Mouse (Mus musculus) forebrain, embryonic 13.5 days (tissue): ENCODE measurements around the gene Man1a2. TPM values are rescaled to one million over a fixed set of nuclear protein-coding genes. Genes with fewer than 3 reads are reported as not detected.

Experiments
- ATAC-seq: fragments of 200-750 bp; cut with Nextera tagmentation; 2 replicates; pipeline ENCODE4 v1.8.0; 2017
- H3K27ac ChIP-seq: fragments of 300-500 bp; sonication (generic); 2 replicates; pipeline ENCODE4 v1.5.1; 2015; ENCODE audit warnings: inconsistent platforms, mild to moderate bottlenecking, moderate library complexity
- H3K27me3 ChIP-seq: fragments of 300-500 bp; sonication (generic); 2 replicates; pipeline ENCODE4 v1.6.1; 2015; ENCODE audit warnings: mild to moderate bottlenecking, inconsistent platforms
- H3K36me3 ChIP-seq: fragments of 300-500 bp; sonication (generic); 2 replicates; pipeline ENCODE4 v1.6.1; 2015; ENCODE audit warnings: mild to moderate bottlenecking, inconsistent platforms; ENCODE audit not compliant: poor library complexity, severe bottlenecking
- H3K4me1 ChIP-seq: fragments of 300-500 bp; sonication (generic); 2 replicates; pipeline ENCODE4 v1.6.1; 2015; ENCODE audit warnings: inconsistent platforms
- H3K4me2 ChIP-seq: fragments of 300-500 bp; sonication (generic); 2 replicates; pipeline ENCODE4 v1.6.1; 2015; ENCODE audit warnings: inconsistent platforms, mild to moderate bottlenecking, moderate library complexity
- H3K4me3 ChIP-seq: fragments of 300-500 bp; sonication (generic); 2 replicates; pipeline ENCODE4 v1.5.1; 2015; ENCODE audit warnings: mild to moderate bottlenecking, inconsistent platforms
- H3K9ac ChIP-seq: fragments of 300-500 bp; sonication (generic); 2 replicates; pipeline ENCODE4 v1.6.1; 2015; ENCODE audit warnings: mild to moderate bottlenecking, inconsistent platforms
- H3K9me3 ChIP-seq: fragments of 300-500 bp; sonication (generic); replicated peaks from 2 replicates; pipeline ENCODE4 v1.6.1; 2016; ENCODE audit warnings: inconsistent platforms
- WGBS: fragments of 180-500 bp; shearing (Covaris S2); methylation state at CpG from one replicate; pipeline ENCODE4 v1.1.7; 2015; 5-methylcytosine and 5-hydroxymethylcytosine counted together
- polyA plus RNA-seq: library from polyadenylated mRNA; unstranded; fragments of >200 nt; fragmentation: Nextera tagmentation; extraction: Ambion mirVana; gene quantifications from 2 replicates; pipeline ENCODE4 v1.2.1, GENCODE M21; 2015

Man1a2 gene
- polyA plus RNA-seq, 1 experiment from 2014 or later, result 35.4 TPM

DNA sequence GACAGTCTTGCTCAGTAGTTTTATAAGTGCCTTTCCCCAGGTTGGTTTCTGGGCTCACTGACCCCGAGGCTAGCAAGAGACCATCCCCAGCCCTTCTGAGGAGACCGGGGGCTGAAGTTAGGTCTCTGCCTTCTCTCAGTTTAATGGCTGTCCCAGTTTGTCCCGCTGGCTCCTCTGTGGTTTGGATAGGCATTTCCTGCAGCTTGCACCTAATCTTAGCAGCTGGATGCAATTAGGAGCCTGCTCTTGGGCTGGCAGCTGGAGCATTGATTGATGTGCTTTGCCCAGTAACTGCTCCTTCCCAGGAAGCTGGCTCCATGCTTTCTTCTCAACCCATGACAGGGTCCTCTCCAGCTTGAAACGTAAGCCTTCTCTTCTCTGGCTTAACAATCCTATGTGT, 26.2 kb upstream of the Man1a2 start:
- WGBS, result 68% methylated on average over 4 of the region's 4 CpGs
- no peak for ATAC-seq
- no peak overlapping the region for H3K9ac ChIP-seq

DNA sequence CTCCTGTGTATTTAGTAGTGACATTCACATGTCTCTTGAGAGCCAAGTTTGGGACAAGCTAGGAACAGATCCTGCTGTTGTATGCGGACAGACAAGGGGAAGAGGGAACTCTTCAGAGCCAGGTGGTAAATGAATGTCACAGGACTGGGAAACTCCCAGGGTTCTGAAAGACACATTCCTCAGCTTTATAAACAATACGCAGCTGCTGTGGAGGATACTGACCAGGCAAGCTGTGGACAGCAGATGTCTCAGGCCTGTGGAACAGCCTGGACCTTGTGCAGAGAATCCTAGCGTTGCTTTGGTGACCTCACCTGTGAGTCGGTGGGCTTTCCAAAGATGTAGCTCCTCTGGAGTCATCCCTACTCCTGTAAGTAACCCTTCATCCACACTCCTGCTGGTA, 21.8 kb upstream of the Man1a2 start:
- 93% methylated on average over 4 of the region's 4 CpGs for WGBS
- ATAC-seq, result no peak
- H3K4me3 ChIP-seq, result no peak overlapping the region

More for the DNA sequence above, 26.2 kb upstream of the Man1a2 start:
- Histone ChIP-seq H3K36me3 (no peaks in the 10 kb centered on the region), H3K4me1 (no peaks in the 10 kb centered on the region), H3K27ac (no peak overlapping the region), H3K9me3 (no peaks in the 10 kb centered on the region), H3K27me3 (no peaks in the 10 kb centered on the region), H3K4me3 (no peak overlapping the region), H3K4me2 (no peak overlapping the region)

GRCm38 (mm10) chr3:100705128-100705667, 19.9 kb upstream of the Man1a2 start:
- Histone ChIP-seq H3K4me1 (peaks cover 18% of the 10 kb centered on the region), H3K9ac (no peak overlapping the region), H3K4me3 (no peak overlapping the region), H3K9me3 (no peaks in the 10 kb centered on the region), H3K36me3 (no peaks in the 10 kb centered on the region), H3K27ac (no peak overlapping the region), H3K27me3 (no peaks in the 10 kb centered on the region), H3K4me2 (no peak overlapping the region)
- no peak for ATAC-seq
- WGBS, result 75% methylated on average over 11 of the region's 11 CpGs

More for the DNA sequence above, 21.8 kb upstream of the Man1a2 start:
- no peaks in the 10 kb centered on the region for H3K9me3 ChIP-seq
- H3K27ac ChIP-seq, result no peak overlapping the region
- H3K36me3 ChIP-seq, result no peaks in the 10 kb centered on the region
- no peaks in the 10 kb centered on the region for H3K27me3 ChIP-seq
- H3K4me2 ChIP-seq, result no peak overlapping the region
- H3K9ac ChIP-seq, result no peak overlapping the region
- peaks cover 18% of the 10 kb centered on the region for H3K4me1 ChIP-seq

DNA sequence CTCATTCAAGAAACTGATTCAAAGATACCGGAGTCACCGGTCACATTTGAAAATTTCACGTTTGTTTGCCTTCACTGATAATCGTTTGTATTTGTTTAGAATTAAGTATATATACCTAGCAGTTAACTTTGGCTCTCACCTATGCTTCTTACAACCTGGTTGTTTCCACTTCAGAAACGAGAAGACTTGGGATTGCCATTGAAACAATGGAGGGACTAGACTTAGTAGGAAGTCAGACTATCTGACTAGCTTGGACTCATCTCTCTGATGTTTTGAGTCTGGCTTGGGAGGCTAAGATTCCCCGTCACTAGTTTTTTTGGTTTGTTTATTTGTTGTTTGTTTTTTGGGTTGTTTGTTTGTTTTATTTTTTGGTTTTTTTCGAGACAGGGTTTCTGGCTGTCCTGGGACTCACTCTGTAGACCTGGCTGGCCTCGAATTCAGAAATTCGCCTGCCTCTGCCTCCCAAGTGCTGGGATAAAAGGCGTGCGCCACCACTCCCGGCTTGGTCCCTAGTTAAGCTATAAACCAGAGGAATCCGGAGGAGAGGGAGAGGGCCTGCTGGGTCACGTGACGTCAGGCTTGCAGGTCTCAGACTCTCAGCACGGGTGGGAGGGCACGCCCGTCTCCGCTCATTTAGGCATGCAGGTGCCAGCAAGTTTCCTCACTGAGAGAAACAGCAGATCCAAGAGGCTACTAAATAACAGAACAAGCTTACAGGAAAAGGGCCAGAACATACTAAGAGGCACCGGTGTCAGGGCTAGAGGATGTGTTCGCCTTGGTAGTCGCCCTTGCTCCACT, 18.7 kb upstream of the Man1a2 start:
- no peak for ATAC-seq

DNA sequence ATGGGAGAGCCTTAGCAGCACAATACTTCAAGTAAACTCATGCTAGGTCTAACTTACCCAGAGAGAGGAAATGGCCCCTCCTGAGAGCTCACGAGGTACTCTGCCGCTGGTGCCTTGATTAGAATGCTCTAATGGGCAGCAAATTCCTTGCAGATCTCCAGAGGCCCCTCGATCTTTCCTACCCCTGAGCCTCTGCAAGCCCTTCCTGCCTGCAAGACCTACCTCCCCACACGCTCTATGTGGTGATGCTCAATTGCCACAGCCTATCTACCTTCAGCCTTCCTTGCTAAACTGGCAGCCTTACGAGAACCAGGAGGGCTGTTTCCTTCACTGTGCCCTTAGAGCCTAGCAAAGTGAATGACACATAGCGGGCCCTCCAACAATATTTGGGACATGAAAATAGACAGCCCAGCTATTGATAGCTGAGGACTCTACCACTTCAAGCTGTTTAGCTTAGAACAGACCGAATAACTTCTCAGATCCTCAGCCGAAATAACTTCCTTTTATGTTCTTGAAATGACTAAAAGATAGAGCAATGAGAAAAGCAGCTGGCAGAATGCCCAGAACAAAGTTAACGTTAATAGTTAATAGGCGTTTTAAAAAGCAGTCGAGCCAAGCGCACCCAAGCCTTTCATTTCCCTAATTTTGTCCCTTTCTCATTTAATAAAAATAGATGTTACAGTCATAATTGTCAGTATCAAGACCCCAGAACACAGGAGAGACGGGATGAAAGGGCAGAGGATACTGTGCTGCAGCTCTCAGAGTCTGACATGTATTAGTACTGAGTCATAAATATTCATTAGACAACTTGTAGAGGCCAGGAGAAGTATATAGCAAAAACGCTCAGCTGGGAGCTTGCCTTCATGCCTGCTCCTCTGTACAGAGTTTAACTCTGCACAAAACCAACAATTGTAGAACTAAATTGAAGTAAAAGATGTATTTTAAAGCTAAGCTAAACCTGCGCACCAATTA, 17.9 kb upstream of the Man1a2 start:
- 22% methylated on average over 15 of the region's 15 CpGs for WGBS
- no peak overlapping the region for H3K27ac ChIP-seq
- peak; percentile 73; the same call in 1 of the 2 replicates for ATAC-seq

More for the DNA sequence above, 18.7 kb upstream of the Man1a2 start:
- H3K36me3 ChIP-seq, result no peaks in the 10 kb centered on the region
- H3K9ac ChIP-seq, result no peak overlapping the region
- no peak overlapping the region for H3K27ac ChIP-seq
- H3K27me3 ChIP-seq, result no peaks in the 10 kb centered on the region
- H3K4me3 ChIP-seq, result no peak overlapping the region
- peaks cover 18% of the 10 kb centered on the region for H3K4me1 ChIP-seq
- WGBS, result 80% methylated on average over 22 of the region's 22 CpGs
- H3K9me3 ChIP-seq, result no peaks in the 10 kb centered on the region
- H3K4me2 ChIP-seq, result no peak overlapping the region

DNA sequence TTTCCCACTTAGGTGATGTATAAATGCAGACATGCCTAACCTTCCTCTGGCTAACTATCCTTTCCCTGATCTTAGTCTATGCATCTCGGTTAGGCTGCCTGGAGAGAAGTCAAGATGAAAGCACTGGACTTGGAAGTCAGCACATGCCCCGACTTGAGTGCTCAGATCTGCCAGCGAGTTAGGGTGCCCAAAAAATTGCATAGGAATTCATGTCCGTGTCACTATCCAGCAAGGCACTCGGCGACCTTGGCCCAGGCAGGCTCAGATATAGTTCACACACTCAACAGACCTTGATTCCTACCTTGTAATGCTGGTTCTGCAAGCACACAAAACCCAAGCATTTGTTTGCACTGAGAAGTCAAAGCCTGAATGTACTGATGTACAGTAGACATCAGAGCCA, 3.4 kb upstream of the Man1a2 start:
- ATAC-seq, result no peak
- 88% methylated on average over 6 of the region's 6 CpGs for WGBS
- H3K9me3 ChIP-seq, result no peaks in the 10 kb centered on the region

More for the DNA sequence above, 17.9 kb upstream of the Man1a2 start:
- Histone ChIP-seq H3K4me2 (no peak overlapping the region; the same call in 1 of the 2 replicates), H3K9ac (no peak overlapping the region), H3K27me3 (no peaks in the 10 kb centered on the region), H3K36me3 (no peaks in the 10 kb centered on the region), H3K4me1 (peaks cover 18% of the 10 kb centered on the region), H3K4me3 (no peak overlapping the region), H3K9me3 (no peaks in the 10 kb centered on the region)

GRCm38 (mm10) chr3:100686756-100687155, 1.5 kb upstream of the Man1a2 start:
- no peak overlapping the region for H3K27ac ChIP-seq
- no peak overlapping the region for H3K4me2 ChIP-seq

More for the DNA sequence above, 3.4 kb upstream of the Man1a2 start:
- Histone ChIP-seq H3K4me1 (peaks cover 8% of the 10 kb centered on the region), H3K27ac (no peak overlapping the region), H3K9ac (no peak overlapping the region), H3K27me3 (0 out of 2 replicates have a peak, but pooled peaks cover 4% of the 10 kb centered on the region), H3K36me3 (no peaks in the 10 kb centered on the region), H3K4me3 (no peak overlapping the region), H3K4me2 (no peak overlapping the region)

GRCm38 (mm10) chr3:100685763-100686370, 564 bp upstream of the Man1a2 start:
- no peaks in the 10 kb centered on the region for H3K9me3 ChIP-seq
- WGBS, result under 1% methylated on average over 58 of the region's 77 CpGs
- peak overlapping the region; percentile 98 for H3K27ac ChIP-seq
- H3K36me3 ChIP-seq, result no peaks in the 10 kb centered on the region
- H3K4me1 ChIP-seq, result peaks cover 29% of the 10 kb centered on the region
- ATAC-seq, result peak; percentile 90
- H3K9ac ChIP-seq, result peak overlapping the region; percentile 91
- H3K4me3 ChIP-seq, result peak overlapping the region; percentile 81
- 0 out of 2 replicates have a peak, but pooled peaks cover 4% of the 10 kb centered on the region for H3K27me3 ChIP-seq
- H3K4me2 ChIP-seq, result peak overlapping the region; percentile 92

More at GRCm38 (mm10) chr3:100686756-100687155, 1.5 kb upstream of the Man1a2 start:
- Histone ChIP-seq H3K27me3 (0 out of 2 replicates have a peak, but pooled peaks cover 4% of the 10 kb centered on the region), H3K9ac (no peak overlapping the region), H3K4me1 (peaks cover 22% of the 10 kb centered on the region), H3K36me3 (no peaks in the 10 kb centered on the region), H3K9me3 (no peaks in the 10 kb centered on the region), H3K4me3 (no peak overlapping the region)
- no peak for ATAC-seq
- WGBS, result 83% methylated on average over 8 of the region's 8 CpGs

- H3K36me3 ChIP-seq, result no peaks in the 10 kb centered on the region
- peak overlapping the region; percentile 91 for H3K9ac ChIP-seq
- no peaks in the 10 kb centered on the region for H3K9me3 ChIP-seq
- no peak overlapping the region for H3K27ac ChIP-seq
- H3K4me3 ChIP-seq, result peak overlapping the region; percentile 81
- no peak for ATAC-seq
- H3K4me1 ChIP-seq, result peaks cover 32% of the 10 kb centered on the region
- H3K27me3 ChIP-seq, result 0 out of 2 replicates have a peak, but pooled peaks cover 4% of the 10 kb centered on the region
- WGBS, result under 1% methylated on average over 25 of the region's 25 CpGs
- H3K4me2 ChIP-seq, result peak overlapping the region; percentile 92
These were observed 898 bp downstream of the Man1a2 start for GRCm38 (mm10) chr3:100684234-100684975.

DNA sequence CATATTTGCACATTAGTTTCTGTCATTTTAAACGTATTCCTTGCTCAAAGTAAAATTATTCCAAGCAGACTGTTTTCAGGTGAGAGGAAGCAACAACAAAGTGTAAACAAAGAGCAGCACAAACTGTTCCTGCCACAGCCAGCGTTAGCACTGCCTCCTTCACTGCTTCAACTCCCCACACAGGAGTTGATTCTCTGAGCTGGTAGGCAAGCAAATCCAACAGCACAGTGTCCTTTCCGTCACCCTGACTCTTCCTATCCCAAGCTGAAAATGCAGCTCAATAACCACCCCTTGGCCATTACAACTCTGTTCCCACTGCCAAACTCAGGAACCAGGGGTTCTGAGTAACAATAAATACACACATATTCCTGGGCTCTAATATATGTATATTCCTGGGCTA, 2.5 kb downstream of the Man1a2 start:
- peak overlapping the region; percentile 36 for H3K4me3 ChIP-seq
- H3K9ac ChIP-seq, result peak overlapping the region; percentile 52
- H3K4me1 ChIP-seq, result peaks cover 32% of the 10 kb centered on the region
- WGBS, result 16% methylated on average over 3 of the region's 3 CpGs
- ATAC-seq, result no peak
- peak overlapping the region; percentile 72 for H3K4me2 ChIP-seq
- H3K36me3 ChIP-seq, result no peaks in the 10 kb centered on the region
- H3K27me3 ChIP-seq, result no peaks in the 10 kb centered on the region
- no peaks in the 10 kb centered on the region for H3K9me3 ChIP-seq
- no peak overlapping the region for H3K27ac ChIP-seq

DNA sequence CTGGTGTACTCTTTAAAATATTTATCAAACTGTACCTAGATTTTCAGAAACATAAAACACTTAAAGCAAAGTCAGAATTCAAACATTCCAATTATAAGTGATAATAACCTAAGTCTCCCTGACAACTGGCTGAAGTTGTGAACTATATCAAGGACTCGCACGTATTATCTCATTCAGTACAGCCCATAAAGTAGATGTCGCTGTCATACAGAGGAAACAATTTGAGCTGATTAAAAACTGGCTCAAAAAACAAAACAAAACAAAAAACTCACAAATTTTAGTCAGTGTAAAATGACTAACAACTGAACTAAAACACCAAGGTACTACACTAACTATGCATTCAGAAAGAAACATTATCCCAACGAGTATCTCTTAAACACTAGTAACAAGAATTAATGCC, 3.0 kb downstream of the Man1a2 start:
- H3K27ac ChIP-seq, result no peak overlapping the region
- peak overlapping the region; percentile 72 for H3K4me2 ChIP-seq
- no peak overlapping the region for H3K9ac ChIP-seq
- no peaks in the 10 kb centered on the region for H3K9me3 ChIP-seq
- H3K4me1 ChIP-seq, result peaks cover 32% of the 10 kb centered on the region
- no peaks in the 10 kb centered on the region for H3K27me3 ChIP-seq
- peak overlapping the region; percentile 36 for H3K4me3 ChIP-seq
- no peak for ATAC-seq
- H3K36me3 ChIP-seq, result no peaks in the 10 kb centered on the region
- 44% methylated on average over 4 of the region's 4 CpGs for WGBS
